Comparison of ENCODE assay signal across 24 mouse cellular contexts in the genomic region with DNA sequence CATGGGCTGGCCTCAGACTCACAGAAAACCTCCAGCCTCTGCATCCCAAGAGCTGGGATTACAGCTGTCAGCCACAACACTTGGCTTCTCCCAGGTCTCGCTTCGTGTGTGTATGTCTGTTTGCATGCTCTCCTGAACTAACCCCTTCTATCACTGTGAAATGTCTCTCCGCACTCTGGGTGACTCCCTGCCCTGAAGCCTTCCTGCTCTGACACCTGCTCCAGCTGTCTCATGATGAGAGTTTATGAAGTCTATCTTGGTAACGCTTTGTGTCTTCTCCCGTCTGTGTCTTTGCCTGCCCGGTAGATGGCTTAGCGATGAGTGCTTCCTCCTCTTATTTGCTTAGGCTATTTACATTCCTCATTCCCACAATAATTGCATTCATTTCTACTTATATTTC.
"Had no signal": no experiment of that assay in that cellular context is flagged by ENCODE, and none has a peak within 500 bp of the region (broad histone marks: within the 10 kb centered on the region; RNA-seq: fewer than 3 reads in every experiment).

No protein-coding gene starts in this region.

- DNase-seq: gastrocnemius, postnatal 14 days; heart, postnatal 4 days; kidney, adult 18-20 months; kidney, adult 8-10 months; kidney, postnatal 14 days; kidney, postnatal 36 days; liver; liver, embryonic 13.5 days had no signal

- H3K4me2 ChIP-seq: heart, embryonic 13.5 days; heart, embryonic 15.5 days; hindbrain, embryonic 12.5 days; hindbrain, embryonic 14.5 days; intestine, embryonic 15.5 days; limb, embryonic 12.5 days; liver, embryonic 11.5 days; liver, embryonic 13.5 days; liver, embryonic 15.5 days had no signal

- ATAC-seq: hindbrain, embryonic 16.5 days; inflammation-experienced regulatory T-cells, adult 6 months; intestine, embryonic 15.5 days; intestine, postnatal 0 days had no signal

- H3K9ac ChIP-seq: heart, embryonic 13.5 days; heart, embryonic 15.5 days; hindbrain, embryonic 12.5 days; hindbrain, embryonic 14.5 days; intestine, embryonic 15.5 days; limb, embryonic 12.5 days; liver, embryonic 13.5 days; liver, embryonic 15.5 days had no signal

- H3K36me3 ChIP-seq: heart, embryonic 10.5 days; heart, embryonic 13.5 days; heart, embryonic 15.5 days; hindbrain, embryonic 10.5 days; hindbrain, embryonic 12.5 days; intestine, embryonic 15.5 days; limb, embryonic 10.5 days; limb, embryonic 12.5 days; liver, embryonic 13.5 days; liver, embryonic 15.5 days had no signal

- H3K27ac ChIP-seq: heart, embryonic 10.5 days; heart, embryonic 13.5 days; heart, embryonic 15.5 days; hindbrain, embryonic 10.5 days; hindbrain, embryonic 12.5 days; hindbrain, embryonic 14.5 days; intestine, embryonic 15.5 days; layer of hippocampus, adult 2 months; left cerebral cortex, adult 2 months; limb, embryonic 10.5 days; limb, embryonic 12.5 days; liver, embryonic 13.5 days; liver, embryonic 15.5 days had no signal

- H3K4me3 ChIP-seq: heart, embryonic 10.5 days; heart, embryonic 13.5 days; heart, embryonic 15.5 days; hindbrain, embryonic 10.5 days; hindbrain, embryonic 12.5 days; intestine, embryonic 15.5 days; layer of hippocampus, adult 2 months; left cerebral cortex, adult 2 months; limb, embryonic 10.5 days; limb, embryonic 12.5 days; liver, embryonic 13.5 days; liver, embryonic 15.5 days had no signal

- H3K4me1 ChIP-seq: hindbrain, embryonic 10.5 days; hindbrain, embryonic 12.5 days; intestine, embryonic 15.5 days; liver, embryonic 13.5 days; liver, embryonic 15.5 days had no signal

- H3K9me3 ChIP-seq: heart, embryonic 10.5 days; heart, embryonic 13.5 days; heart, embryonic 15.5 days; hindbrain, embryonic 10.5 days; hindbrain, embryonic 12.5 days; intestine, embryonic 15.5 days; limb, embryonic 10.5 days; limb, embryonic 12.5 days; liver, embryonic 13.5 days; liver, embryonic 15.5 days had no signal

- H3K27me3 ChIP-seq: heart, embryonic 13.5 days; heart, embryonic 15.5 days; hindbrain, embryonic 12.5 days; intestine, embryonic 15.5 days; limb, embryonic 12.5 days; liver, embryonic 13.5 days; liver, embryonic 15.5 days had no signal
